Mouse (Mus musculus) liver, embryonic 14.5 days (tissue): ENCODE measurements at regions not wholly inside any gene's neighbourhood (a gene's known extent, or its start where the extent isn't known, plus 50 kb on each side); places are given as distances from the start of the nearest gene placed in this dataset.

Source experiments
- CTCF ChIP-seq: IDR thresholded peaks from 2 replicates; pipeline ENCODE4 v1.5.1; 2016; ENCODE audit warnings: antibody characterized with exemption, low read depth, control low read depth
- EP300 ChIP-seq: IDR thresholded peaks from 2 replicates; pipeline ENCODE4 v1.6.1; 2016; ENCODE audit warnings: antibody characterized with exemption, low read depth

- TF ChIP-seq CTCF, result no peak
- no peak for TF ChIP-seq EP300
These were observed 161.3 kb downstream of the Abcc12 start for GRCm38 (mm10) chr8:86419059-86419651.
